Mouse (Mus musculus): ENCODE results near the gene Ugt2b36. TPM values are rescaled to one million over a fixed set of nuclear protein-coding genes. Genes with fewer than 3 reads are reported as not detected.

The Ugt2b36 gene
- polyA plus RNA-seq, 1 experiment from 2014 or later: not detected

Other genes with a start within 250 kb of the Ugt2b36 start
- gene Ugt2b34, start 185.6 kb downstream of the Ugt2b36 start, polyA plus RNA-seq (2014; fragmentation: Nextera tagmentation; extraction: Ambion mirVana): not detected in 2 replicates
- gene Ugt2b1, start 166.0 kb downstream of the Ugt2b36 start, polyA plus RNA-seq (2014; fragmentation: Nextera tagmentation; extraction: Ambion mirVana): not detected in 2 replicates
- gene Ugt2b35, start 91.7 kb downstream of the Ugt2b36 start, polyA plus RNA-seq (2014; fragmentation: Nextera tagmentation; extraction: Ambion mirVana): not detected in 2 replicates
- gene Ugt2b5, start 47.8 kb upstream of the Ugt2b36 start, polyA plus RNA-seq (2014; fragmentation: Nextera tagmentation; extraction: Ambion mirVana): 0.16 TPM in 1 of 2 replicates, not detected in the other
- gene Ugt2b37, start 162.2 kb upstream of the Ugt2b36 start, polyA plus RNA-seq (2014; fragmentation: Nextera tagmentation; extraction: Ambion mirVana): not detected in 2 replicates
- not detected in 2 replicates for gene Ugt2a3, start 244.6 kb upstream of the Ugt2b36 start, polyA plus RNA-seq (2014; fragmentation: Nextera tagmentation; extraction: Ambion mirVana)

Data from neural tube, embryonic 11.5 days (tissue).